Mouse (Mus musculus): ENCODE measurements around the gene Rnf216. TPM values are rescaled to one million over a fixed set of nuclear protein-coding genes. Genes with fewer than 3 reads are reported as not detected.
"Not testable (repeated sequence)": the region's sequence is repeated elsewhere in the genome, so short reads cannot be mapped to it uniquely, and the experiment has no call there.

The Rnf216 gene
- polyA plus RNA-seq, 1 experiment from 2014 or later: 27.2 TPM

- not testable (repeated sequence) for H3K4me3 ChIP-seq (ENCODE audit: low read length); H3K9me3 ChIP-seq (ENCODE audit: control insufficient read depth, low read length); ATAC-seq; H3K27me3 ChIP-seq (replicated peaks; ENCODE audit: control insufficient read depth, insufficient read depth, low read length); H3K4me1 ChIP-seq (ENCODE audit: control insufficient read depth, insufficient read depth, low read depth, low read length); H3K27ac ChIP-seq (ENCODE audit: low read depth, low read length); H3K36me3 ChIP-seq (ENCODE audit: control insufficient read depth, insufficient read depth, low read length); H3K4me2 ChIP-seq (ENCODE audit: low read length); H3K9ac ChIP-seq (ENCODE audit: low read depth, low read length)
- 84% methylated on average over 3 of the region's 6 CpGs for WGBS
These were observed 21.6 kb upstream of the Rnf216 start for GRCm38 (mm10) chr5:143134216-143135010.

- Histone ChIP-seq H3K4me3 (ENCODE audit: low read length) (no peak overlapping the region), H3K9ac (ENCODE audit: low read depth, low read length) (no peak overlapping the region), H3K4me2 (ENCODE audit: low read length) (no peak overlapping the region), H3K27me3 (replicated peaks; ENCODE audit: control insufficient read depth, insufficient read depth, low read length) (no peaks in the 10 kb centered on the region), H3K9me3 (ENCODE audit: control insufficient read depth, low read length) (peaks cover 6% of the 10 kb centered on the region), H3K27ac (ENCODE audit: low read depth, low read length) (no peak overlapping the region), H3K36me3 (ENCODE audit: control insufficient read depth, insufficient read depth, low read length) (no peaks in the 10 kb centered on the region), H3K4me1 (ENCODE audit: control insufficient read depth, insufficient read depth, low read depth, low read length) (no peaks in the 10 kb centered on the region)
- 84% methylated on average over 13 of the region's 13 CpGs for WGBS
- ATAC-seq: no peak
These were observed 20.2 kb upstream of the Rnf216 start for GRCm38 (mm10) chr5:143132935-143133514.

DNA sequence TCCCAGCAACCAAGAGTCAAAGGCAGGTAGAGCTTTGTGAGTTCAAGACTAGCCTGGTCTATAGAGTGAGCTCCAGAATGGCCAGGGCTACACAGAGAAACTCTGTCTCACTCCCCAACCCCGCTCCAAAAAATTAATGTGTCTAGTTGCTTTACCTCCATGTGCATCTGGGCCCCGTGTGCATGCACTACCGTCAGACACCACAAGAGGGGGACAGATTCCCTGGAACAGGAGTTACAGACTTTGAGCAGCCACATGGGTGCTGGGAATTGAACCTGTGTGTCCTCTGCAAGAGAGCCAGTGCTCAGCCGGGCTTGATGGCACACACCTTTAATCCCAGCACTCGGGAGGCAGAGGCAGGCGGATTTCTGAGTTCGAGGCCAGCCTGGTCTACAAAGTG lies 17.5 kb upstream of the Rnf216 start:
- Histone ChIP-seq H3K27me3 (replicated peaks; ENCODE audit: control insufficient read depth, insufficient read depth, low read length) (no peaks in the 10 kb centered on the region), H3K4me3 (ENCODE audit: low read length) (no peak overlapping the region), H3K27ac (ENCODE audit: low read depth, low read length) (no peak overlapping the region), H3K36me3 (ENCODE audit: control insufficient read depth, insufficient read depth, low read length) (no peaks in the 10 kb centered on the region), H3K9me3 (ENCODE audit: control insufficient read depth, low read length) (peaks cover 6% of the 10 kb centered on the region), H3K4me1 (ENCODE audit: control insufficient read depth, insufficient read depth, low read depth, low read length) (no peaks in the 10 kb centered on the region), H3K9ac (ENCODE audit: low read depth, low read length) (no peak overlapping the region), H3K4me2 (ENCODE audit: low read length) (no peak overlapping the region)
- WGBS: 87% methylated on average over 7 of the region's 7 CpGs
- ATAC-seq: no peak

- 85% methylated on average over 16 of the region's 16 CpGs for WGBS
These were observed 16.3 kb upstream of the Rnf216 start for GRCm38 (mm10) chr5:143129101-143129500.

GRCm38 (mm10) chr5:143127837-143128236 lies 15.0 kb upstream of the Rnf216 start:
- H3K4me3 ChIP-seq (ENCODE audit: low read length): no peak overlapping the region
- H3K27ac ChIP-seq (ENCODE audit: low read depth, low read length): no peak overlapping the region
- 74% methylated on average over 8 of the region's 8 CpGs for WGBS
- no peak for ATAC-seq
- no peaks in the 10 kb centered on the region for H3K4me1 ChIP-seq (ENCODE audit: control insufficient read depth, insufficient read depth, low read depth, low read length)
- H3K27me3 ChIP-seq (replicated peaks; ENCODE audit: control insufficient read depth, insufficient read depth, low read length): no peaks in the 10 kb centered on the region
- H3K9me3 ChIP-seq (ENCODE audit: control insufficient read depth, low read length): peaks cover 6% of the 10 kb centered on the region
- no peak overlapping the region for H3K9ac ChIP-seq (ENCODE audit: low read depth, low read length)
- no peak overlapping the region for H3K4me2 ChIP-seq (ENCODE audit: low read length)
- no peaks in the 10 kb centered on the region for H3K36me3 ChIP-seq (ENCODE audit: control insufficient read depth, insufficient read depth, low read length)

More at GRCm38 (mm10) chr5:143129101-143129500, 16.3 kb upstream of the Rnf216 start:
- no peak overlapping the region for H3K4me3 ChIP-seq (ENCODE audit: low read length)
- peaks cover 6% of the 10 kb centered on the region for H3K9me3 ChIP-seq (ENCODE audit: control insufficient read depth, low read length)
- H3K36me3 ChIP-seq (ENCODE audit: control insufficient read depth, insufficient read depth, low read length): no peaks in the 10 kb centered on the region
- no peak for ATAC-seq
- no peak overlapping the region for H3K4me2 ChIP-seq (ENCODE audit: low read length)
- H3K27ac ChIP-seq (ENCODE audit: low read depth, low read length): no peak overlapping the region
- H3K27me3 ChIP-seq (replicated peaks; ENCODE audit: control insufficient read depth, insufficient read depth, low read length): no peaks in the 10 kb centered on the region
- no peak overlapping the region for H3K9ac ChIP-seq (ENCODE audit: low read depth, low read length)
- no peaks in the 10 kb centered on the region for H3K4me1 ChIP-seq (ENCODE audit: control insufficient read depth, insufficient read depth, low read depth, low read length)

DNA sequence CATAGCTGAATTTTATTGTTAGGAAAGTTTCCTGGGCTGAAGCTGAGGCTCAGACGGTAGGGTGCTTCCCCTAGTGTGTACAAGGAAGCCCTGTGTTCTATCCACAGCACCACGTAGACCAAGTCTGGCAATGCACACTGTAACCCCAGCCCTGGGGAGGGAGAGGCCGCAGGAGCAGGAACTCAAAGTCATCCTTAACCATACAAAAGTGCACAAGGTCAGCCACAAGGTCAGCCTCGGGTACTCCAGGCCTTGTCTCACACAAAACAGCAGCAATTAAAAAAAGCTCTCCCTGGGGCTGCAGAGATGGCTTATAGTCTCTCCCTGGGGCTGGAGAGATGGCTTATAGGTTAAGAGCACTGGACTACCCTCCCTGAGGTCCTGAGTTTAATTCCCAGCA lies 14.1 kb upstream of the Rnf216 start:
- Histone ChIP-seq H3K4me2 (ENCODE audit: low read length) (no peak overlapping the region), H3K4me3 (ENCODE audit: low read length) (no peak overlapping the region), H3K4me1 (ENCODE audit: control insufficient read depth, insufficient read depth, low read depth, low read length) (no peaks in the 10 kb centered on the region), H3K27ac (ENCODE audit: low read depth, low read length) (no peak overlapping the region), H3K36me3 (ENCODE audit: control insufficient read depth, insufficient read depth, low read length) (no peaks in the 10 kb centered on the region), H3K27me3 (replicated peaks; ENCODE audit: control insufficient read depth, insufficient read depth, low read length) (no peaks in the 10 kb centered on the region), H3K9ac (ENCODE audit: low read depth, low read length) (no peak overlapping the region), H3K9me3 (ENCODE audit: control insufficient read depth, low read length) (peaks cover 6% of the 10 kb centered on the region)
- no peak for ATAC-seq
- 68% methylated on average over 4 of the region's 4 CpGs for WGBS

- H3K9ac ChIP-seq (ENCODE audit: low read depth, low read length): no peak overlapping the region
- no peak overlapping the region for H3K4me3 ChIP-seq (ENCODE audit: low read length)
- H3K36me3 ChIP-seq (ENCODE audit: control insufficient read depth, insufficient read depth, low read length): no peaks in the 10 kb centered on the region
- H3K27me3 ChIP-seq (replicated peaks; ENCODE audit: control insufficient read depth, insufficient read depth, low read length): no peaks in the 10 kb centered on the region
- no peak overlapping the region for H3K4me2 ChIP-seq (ENCODE audit: low read length)
- no peak for ATAC-seq
- peaks cover 6% of the 10 kb centered on the region for H3K9me3 ChIP-seq (ENCODE audit: control insufficient read depth, low read length)
- 89% methylated on average over 9 of the region's 9 CpGs for WGBS
- no peaks in the 10 kb centered on the region for H3K4me1 ChIP-seq (ENCODE audit: control insufficient read depth, insufficient read depth, low read depth, low read length)
- peak overlapping the region; percentile 70 for H3K27ac ChIP-seq (ENCODE audit: low read depth, low read length)
These were observed 13.3 kb upstream of the Rnf216 start for GRCm38 (mm10) chr5:143126089-143126488.

DNA sequence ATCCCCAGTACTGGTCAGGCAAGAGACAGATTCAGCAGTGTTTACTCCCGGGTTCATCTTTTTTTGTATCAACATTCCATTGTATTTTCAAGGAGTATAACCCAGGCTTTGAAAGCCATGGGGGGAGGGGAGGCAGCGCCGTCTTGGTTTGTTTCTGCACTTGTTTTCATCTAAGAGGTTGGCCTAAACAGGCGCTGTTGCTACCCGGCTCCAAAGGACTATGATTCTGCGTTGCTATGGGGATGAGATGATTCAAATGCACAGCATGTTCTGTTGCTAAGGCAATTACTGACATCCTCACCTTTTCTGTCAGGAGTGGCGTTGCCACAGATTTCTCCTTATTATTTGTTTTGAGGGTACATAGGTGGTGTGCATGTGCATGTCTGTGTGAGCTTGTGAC lies 12.8 kb upstream of the Rnf216 start:
- H3K27me3 ChIP-seq (replicated peaks; ENCODE audit: control insufficient read depth, insufficient read depth, low read length): no peaks in the 10 kb centered on the region
- no peak overlapping the region for H3K9ac ChIP-seq (ENCODE audit: low read depth, low read length)
- H3K9me3 ChIP-seq (ENCODE audit: control insufficient read depth, low read length): peaks cover 6% of the 10 kb centered on the region
- ATAC-seq: peak; percentile 87
- H3K4me3 ChIP-seq (ENCODE audit: low read length): no peak overlapping the region
- H3K4me2 ChIP-seq (ENCODE audit: low read length): no peak overlapping the region
- no peaks in the 10 kb centered on the region for H3K36me3 ChIP-seq (ENCODE audit: control insufficient read depth, insufficient read depth, low read length)
- peak overlapping the region; percentile 70 for H3K27ac ChIP-seq (ENCODE audit: low read depth, low read length)
- H3K4me1 ChIP-seq (ENCODE audit: control insufficient read depth, insufficient read depth, low read depth, low read length): no peaks in the 10 kb centered on the region
- WGBS: 21% methylated on average over 7 of the region's 7 CpGs

DNA sequence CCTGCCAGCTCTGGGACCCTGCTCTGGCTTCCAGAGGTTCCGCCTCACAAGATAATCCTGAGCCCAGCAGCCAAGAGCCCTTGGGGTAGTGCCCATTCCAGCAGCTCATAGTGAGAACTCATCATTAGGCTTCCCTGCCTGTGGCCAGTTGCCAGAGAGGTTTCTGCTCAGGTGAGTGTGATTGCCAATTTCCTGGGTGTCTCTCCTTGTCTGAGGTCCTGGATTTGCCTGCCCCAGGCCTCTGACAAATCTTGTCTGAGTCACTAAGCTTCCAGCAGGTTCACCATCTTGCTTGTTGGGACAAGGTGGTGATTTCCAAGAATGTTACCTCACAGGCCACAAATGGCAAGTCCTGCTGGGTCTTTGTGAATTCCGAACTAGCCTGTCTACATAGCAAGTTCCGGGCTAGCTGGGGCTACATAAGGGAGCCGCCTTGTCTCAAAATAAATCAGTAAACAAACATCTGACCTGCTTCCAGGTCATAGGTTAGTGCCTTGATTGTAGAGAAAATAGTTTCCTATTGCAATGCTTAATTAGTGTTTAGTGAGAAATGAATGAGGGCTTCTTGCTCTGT lies 12.1 kb upstream of the Rnf216 start:
- Histone ChIP-seq H3K9me3 (ENCODE audit: control insufficient read depth, low read length) (peaks cover 6% of the 10 kb centered on the region), H3K4me2 (ENCODE audit: low read length) (no peak overlapping the region), H3K9ac (ENCODE audit: low read depth, low read length) (no peak overlapping the region), H3K4me3 (ENCODE audit: low read length) (no peak overlapping the region), H3K4me1 (ENCODE audit: control insufficient read depth, insufficient read depth, low read depth, low read length) (no peaks in the 10 kb centered on the region), H3K36me3 (ENCODE audit: control insufficient read depth, insufficient read depth, low read length) (no peaks in the 10 kb centered on the region), H3K27me3 (replicated peaks; ENCODE audit: control insufficient read depth, insufficient read depth, low read length) (no peaks in the 10 kb centered on the region), H3K27ac (ENCODE audit: low read depth, low read length) (peak overlapping the region; percentile 70)
- 76% methylated on average over 4 of the region's 4 CpGs for WGBS
- no peak for ATAC-seq

Data from hindbrain, embryonic 16.5 days (tissue).